Mouse (Mus musculus) ES-E14 (cell line): ENCODE measurements around the gene Olfr1033. TPM values are rescaled to one million over a fixed set of nuclear protein-coding genes. Genes with fewer than 3 reads are reported as not detected.
A peak's percentile ranks its signal among the peaks of the same experiment; 100 is the strongest.
"Not testable (repeated sequence)": the region's sequence is repeated elsewhere in the genome, so short reads cannot be mapped to it uniquely, and the experiment has no call there.

ENCODE experiments used
- DNase-seq: peaks from one replicate; pipeline ENCODE4 v3.0.0-alpha.2; 2013; ENCODE audit warnings: low read depth, low spot score
- H3K27ac ChIP-seq: 2 replicates; pipeline ENCODE4 v1.5.1; 2012; ENCODE audit warnings: low read depth, mild to moderate bottlenecking, low read length, moderate library complexity, mixed read lengths; ENCODE audit not compliant: poor library complexity, insufficient read depth, severe bottlenecking
- H3K36me3 ChIP-seq: 2 replicates; pipeline ENCODE4 v1.6.1; 2012; ENCODE audit warnings: mild to moderate bottlenecking, low read length, moderate library complexity, mixed read lengths; ENCODE audit not compliant: control insufficient read depth, poor library complexity, insufficient read depth, severe bottlenecking
- H3K4me1 ChIP-seq, 2 experiments: fragments of 150-350 bp in 1 of 2; sonication (generic) in 1 of 2; 2 replicates each; pipeline ENCODE4 v1.6.1; 2012; ENCODE audit warnings: low read length in 2 of 2, mild to moderate bottlenecking in 1 of 2, mixed read lengths in 1 of 2; ENCODE audit not compliant: control insufficient read depth in 2 of 2, insufficient read depth in 2 of 2, poor library complexity in 1 of 2
- H3K4me3 ChIP-seq, 2 experiments: fragments of 150-350 bp in 1 of 2; sonication (generic) in 1 of 2; 2 replicates each; pipeline ENCODE4 v1.5.1; 2012; ENCODE audit warnings: low read length in 2 of 2, low read depth in 1 of 2, mild to moderate bottlenecking in 1 of 2, mixed read lengths in 1 of 2; ENCODE audit not compliant: insufficient read depth in 1 of 2, poor library complexity in 1 of 2, severe bottlenecking in 1 of 2
- H3K9ac ChIP-seq: 2 replicates; pipeline ENCODE4 v1.6.1; 2012; ENCODE audit warnings: low read depth, mild to moderate bottlenecking, low read length, mixed read lengths; ENCODE audit not compliant: poor library complexity, insufficient read depth, severe bottlenecking
- H3K9me3 ChIP-seq: fragments of 150-350 bp; sonication (generic); 2 replicates; pipeline ENCODE4 v1.6.1; 2012; ENCODE audit warnings: low read depth, mild to moderate bottlenecking, low read length; ENCODE audit not compliant: control insufficient read depth, insufficient read depth
- CHD2 ChIP-seq: IDR thresholded peaks from 2 replicates; pipeline ENCODE4 v1.6.1; 2014; ENCODE audit warnings: mild to moderate bottlenecking, low read depth, low read length, inconsistent platforms
- HCFC1 ChIP-seq: IDR thresholded peaks from 2 replicates; pipeline ENCODE4 v1.6.1; 2012; ENCODE audit warnings: low read length, inconsistent platforms, borderline replicate concordance; ENCODE audit not compliant: insufficient read depth
- MAFK ChIP-seq: IDR thresholded peaks from 2 replicates; pipeline ENCODE4 v1.6.1; 2014; ENCODE audit warnings: mild to moderate bottlenecking, low read depth, low read length, inconsistent platforms; ENCODE audit not compliant: insufficient read depth
- ZC3H11A ChIP-seq: IDR thresholded peaks from 2 replicates; pipeline ENCODE4 v1.6.1; 2012; ENCODE audit warnings: low read depth, mild to moderate bottlenecking, inconsistent platforms, low read length, borderline replicate concordance
- ZNF384 ChIP-seq: IDR thresholded peaks from 2 replicates; pipeline ENCODE4 v1.6.1; 2012; ENCODE audit warnings: low read depth, low read length, inconsistent platforms
- in situ Hi-C, 2 experiments: fragments of 600-800 bp; cut with MboI; formaldehyde crosslinking; loops; one replicate each; pipeline ENCODE4 v1.15.1; 2025; ENCODE audit warnings: low sequenced_read_pairs in 2 of 2, inconsistent platforms in 1 of 2; ENCODE audit not compliant: unreplicated experiment in 2 of 2
- total RNA-seq: library from RNA; depleted of rRNA; stranded (reverse); fragments of 300-350 nt; gene quantifications from 2 replicates; pipeline ENCODE4 v1.2.3, GENCODE M21; 2012; rRNA removed

Olfr1033 gene
- total RNA-seq: not detected in 2 replicates

DNA sequence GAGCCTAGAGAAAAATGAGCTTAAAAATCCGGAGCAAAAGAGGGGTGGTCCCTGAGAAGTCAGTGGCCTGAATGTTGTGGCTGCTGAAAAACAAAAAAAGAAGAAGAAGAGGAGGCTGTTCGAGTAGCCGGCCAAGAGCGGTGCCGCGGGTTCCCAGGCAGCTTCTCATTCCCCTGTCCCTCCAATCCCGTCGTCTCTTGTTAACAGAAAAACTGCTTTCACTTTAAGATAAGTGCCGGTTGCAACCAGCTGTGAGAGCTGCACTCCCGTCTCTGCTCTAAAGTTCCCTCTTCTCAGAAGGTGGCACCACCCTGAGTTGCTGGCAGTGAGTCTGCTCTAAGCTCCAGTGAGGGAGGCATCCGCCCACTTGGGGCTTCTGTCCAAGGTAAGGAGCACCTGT, at the start of gene Olfr1033:
TSS of gene Olfr1033 (plus strand) at position 228 of the 400 bp plus-strand sequence.
- H3K4me3 ChIP-seq, H3K27ac ChIP-seq, H3K36me3 ChIP-seq, H3K4me1 ChIP-seq, in situ Hi-C loops, H3K9me3 ChIP-seq, H3K9ac ChIP-seq: not testable (repeated sequence)
- peak; percentile 1 for DNase-seq

DNA sequence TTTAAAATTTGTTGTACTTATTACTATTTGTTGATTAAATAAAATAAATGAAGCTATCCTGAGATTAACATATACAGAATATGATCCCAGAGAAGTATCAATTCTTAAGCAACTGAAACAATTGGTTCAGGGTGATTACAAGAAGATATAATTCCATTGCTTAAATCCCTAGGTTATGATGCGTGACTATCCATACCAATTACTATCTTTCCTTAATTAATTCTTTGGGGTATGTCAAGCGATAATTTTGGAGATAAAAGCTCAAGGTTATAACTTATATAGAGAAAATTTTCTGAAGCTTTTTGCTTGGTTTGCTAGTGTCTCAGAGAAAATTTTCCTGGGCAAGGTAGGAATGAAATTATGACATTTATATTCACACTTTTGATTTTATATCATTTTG, 46.8 kb upstream of the Olfr1033 start, which contains the start of gene Olfr1029:
TSS of gene Olfr1029 (plus strand) at position 301 of the 400 bp plus-strand sequence.
- Histone ChIP-seq H3K36me3 (no peaks in the 10 kb centered on the region), H3K9me3 (no peaks in the 10 kb centered on the region), H3K4me3 (no peak within 1 kb of the TSS), H3K27ac (no peak within 1 kb of the TSS), H3K9ac (no peak within 1 kb of the TSS), H3K4me1 (no peaks in the 10 kb centered on the region)
- TF ChIP-seq ZNF384 (no peak), CHD2 (no peak), HCFC1 (no peak), MAFK (no peak), ZC3H11A (no peak)
- DNase-seq: no peak
- in situ Hi-C loops: no loop called here

DNA sequence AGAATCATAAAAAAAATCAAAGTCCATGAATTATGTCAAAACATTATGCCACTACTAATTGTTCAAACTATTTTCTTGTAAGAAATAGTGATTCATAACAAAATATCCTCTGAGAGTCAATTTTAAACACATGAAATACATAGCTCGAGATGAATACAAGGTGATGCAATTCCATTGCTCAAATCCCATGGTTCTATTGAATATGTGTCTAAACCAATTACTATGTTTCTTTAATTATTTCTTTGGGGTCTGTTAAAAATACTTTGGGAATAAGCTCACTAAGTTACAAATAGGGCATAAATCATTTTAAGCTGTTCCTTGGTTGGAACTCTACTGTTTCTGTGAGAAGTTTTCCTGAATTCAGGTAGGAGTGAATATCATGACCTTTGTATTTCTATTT, 41.5 kb upstream of the Olfr1033 start, which contains the start of gene Olfr1030:
TSS of gene Olfr1030 (plus strand) at position 301 of the 400 bp plus-strand sequence.
- no peak for DNase-seq
- H3K9me3 ChIP-seq: no peaks in the 10 kb centered on the region
- no peaks in the 10 kb centered on the region for H3K36me3 ChIP-seq
- in situ Hi-C loops: no loop called here
- no peak within 1 kb of the TSS for H3K9ac ChIP-seq
- H3K4me3 ChIP-seq: no peak within 1 kb of the TSS
- no peak for TF ChIP-seq ZNF384
- no peak for TF ChIP-seq HCFC1
- no peak for TF ChIP-seq CHD2
- no peak for TF ChIP-seq ZC3H11A
- no peak for TF ChIP-seq MAFK
- no peaks in the 10 kb centered on the region for H3K4me1 ChIP-seq
- no peak within 1 kb of the TSS for H3K27ac ChIP-seq

DNA sequence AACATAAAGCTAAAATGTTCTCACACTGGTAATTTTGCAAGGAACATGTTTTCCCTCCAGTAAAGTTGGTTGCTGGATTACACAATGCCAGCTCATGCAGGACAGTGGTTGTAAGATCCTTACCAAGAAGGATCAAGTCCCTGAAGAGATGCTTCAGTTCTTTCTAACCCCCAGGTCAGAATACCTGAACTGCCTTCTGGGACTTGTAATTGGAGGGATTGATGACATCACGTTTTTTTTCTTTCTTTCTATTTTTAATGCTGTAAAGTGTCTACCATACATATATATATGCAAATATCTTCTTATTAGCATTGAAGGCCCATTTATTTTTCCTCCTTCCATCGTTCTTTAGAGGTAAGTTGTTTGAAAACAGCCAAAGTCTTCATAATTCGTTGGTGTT, 30.4 kb upstream of the Olfr1033 start, which contains the start of gene Olfr1031:
TSS of gene Olfr1031 (plus strand) at position 301 of the 400 bp plus-strand sequence.
- in situ Hi-C loops: no loop called here
- H3K9me3 ChIP-seq: no peaks in the 10 kb centered on the region
- TF ChIP-seq CHD2: no peak
- TF ChIP-seq ZNF384: no peak
- no peak for TF ChIP-seq ZC3H11A
- TF ChIP-seq MAFK: no peak
- TF ChIP-seq HCFC1: no peak
- H3K36me3 ChIP-seq: no peaks in the 10 kb centered on the region
- no peak for DNase-seq
- H3K9ac ChIP-seq: no peak within 1 kb of the TSS
- H3K4me3 ChIP-seq: no peak within 1 kb of the TSS
- no peaks in the 10 kb centered on the region for H3K4me1 ChIP-seq
- no peak within 1 kb of the TSS for H3K27ac ChIP-seq

DNA sequence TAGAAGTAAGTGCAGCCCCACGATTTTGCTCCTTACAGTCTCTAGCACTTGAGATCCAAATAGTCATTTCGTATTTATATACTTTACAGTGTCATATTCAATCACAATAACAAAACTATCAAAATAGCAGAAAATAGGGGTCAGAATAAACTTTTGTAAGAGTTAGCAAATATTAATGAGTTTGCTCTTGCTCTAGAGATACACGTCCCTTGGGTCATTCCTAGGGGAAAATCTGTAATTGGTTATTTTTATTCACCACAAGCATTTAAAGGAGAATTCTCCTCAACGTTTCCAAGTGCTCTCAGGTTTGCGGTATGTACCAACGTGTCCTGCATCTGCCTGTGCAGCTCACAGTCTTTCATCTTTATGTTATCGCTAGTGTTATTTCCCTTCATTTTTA, 15.2 kb upstream of the Olfr1033 start, which contains the start of gene Olfr1032:
TSS of gene Olfr1032 (plus strand) at position 301 of the 400 bp plus-strand sequence.
- in situ Hi-C loops: no loop called here
- H3K4me3 ChIP-seq: no peak within 1 kb of the TSS
- H3K4me1 ChIP-seq: no peaks in the 10 kb centered on the region
- no peak within 1 kb of the TSS for H3K9ac ChIP-seq
- no peaks in the 10 kb centered on the region for H3K9me3 ChIP-seq
- no peak within 1 kb of the TSS for H3K27ac ChIP-seq
- TF ChIP-seq CHD2 (no peak), ZC3H11A (no peak), HCFC1 (no peak), MAFK (no peak), ZNF384 (no peak)
- no peak for DNase-seq
- no peaks in the 10 kb centered on the region for H3K36me3 ChIP-seq

DNA sequence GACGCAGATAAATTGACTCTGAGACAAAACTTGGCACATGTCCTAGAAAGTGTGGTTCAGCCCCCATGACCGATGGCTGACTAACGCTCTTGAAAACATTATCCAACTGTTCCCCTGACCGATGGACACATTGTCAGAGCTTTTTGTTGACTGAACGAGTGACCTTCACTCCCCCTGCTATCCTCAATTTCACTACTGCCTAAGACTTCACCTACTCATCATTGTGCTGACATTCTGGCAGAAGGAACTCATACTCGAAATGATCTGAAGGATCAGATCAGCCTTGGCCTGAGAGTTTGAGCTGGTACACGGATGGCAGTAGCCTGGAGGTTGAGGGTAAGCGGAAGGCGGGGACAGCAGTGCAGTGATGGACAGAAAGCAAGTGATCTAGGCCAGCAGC, 1.1 kb downstream of the Olfr1033 start:
- H3K36me3 ChIP-seq, in situ Hi-C loops, H3K9me3 ChIP-seq, H3K27ac ChIP-seq, H3K4me1 ChIP-seq, H3K4me3 ChIP-seq, DNase-seq, H3K9ac ChIP-seq: not testable (repeated sequence)
